14 mouse cellular contexts compared by ENCODE assay signal in genomic region chrX:109100441-109100840, GRCm38 (mm10).
"Had no signal": no experiment of that assay in that cellular context is flagged by ENCODE, and none has a peak within 500 bp of the region (broad histone marks: within the 10 kb centered on the region; RNA-seq: fewer than 3 reads in every experiment).

No protein-coding gene starts in this region.

- DNase-seq: lung, adult 18-20 months; lung, embryonic 14.5 days; lung, postnatal 10 days; lung, postnatal 4 days; right cerebral cortex, postnatal 14 days; thymus, adult 2 months; thymus, postnatal 25 days; thymus, postnatal 4 days had no signal

- H3K36me3 ChIP-seq: midbrain, embryonic 13.5 days; midbrain, embryonic 15.5 days; neural tube, embryonic 12.5 days; stomach, embryonic 15.5 days had no signal

- H3K27me3 ChIP-seq: midbrain, embryonic 13.5 days; midbrain, embryonic 15.5 days; neural tube, embryonic 12.5 days; stomach, embryonic 15.5 days had no signal

- H3K4me2 ChIP-seq: midbrain, embryonic 13.5 days; midbrain, embryonic 15.5 days; neural tube, embryonic 12.5 days; stomach, embryonic 15.5 days had no signal

- H3K4me1 ChIP-seq: midbrain, embryonic 10.5 days; midbrain, embryonic 13.5 days; midbrain, embryonic 15.5 days; neural tube, embryonic 12.5 days; stomach, embryonic 15.5 days had no signal

- ATAC-seq: midbrain, embryonic 13.5 days; midbrain, embryonic 15.5 days had no signal

- H3K9me3 ChIP-seq: midbrain, embryonic 10.5 days; midbrain, embryonic 13.5 days; midbrain, embryonic 15.5 days; neural tube, embryonic 12.5 days; stomach, embryonic 15.5 days had no signal

- H3K4me3 ChIP-seq: midbrain, embryonic 10.5 days; midbrain, embryonic 13.5 days; midbrain, embryonic 15.5 days; neural tube, embryonic 12.5 days; stomach, embryonic 15.5 days had no signal

- H3K9ac ChIP-seq: lung, embryonic 14.5 days; midbrain, embryonic 13.5 days; midbrain, embryonic 15.5 days; neural tube, embryonic 12.5 days; stomach, embryonic 15.5 days had no signal

- H3K27ac ChIP-seq: midbrain, embryonic 10.5 days; midbrain, embryonic 13.5 days; midbrain, embryonic 15.5 days; neural tube, embryonic 12.5 days; stomach, embryonic 15.5 days; stomach, postnatal 0 days had no signal
